10 mouse cellular contexts compared by ENCODE assay signal in genomic region chr3:83768293-83769035, GRCm38 (mm10). TPM values are rescaled to one million over a fixed set of nuclear protein-coding genes. Genes with fewer than 3 reads are reported as not detected.
DNase-seq lines count a peak whose midpoint lies in the region; ATAC-seq lines count a peak whose summit lies in the region.
"Had no signal": no experiment of that assay in that cellular context is flagged by ENCODE, and none has a peak within 500 bp of the region (broad histone marks: within the 10 kb centered on the region; RNA-seq: fewer than 3 reads in every experiment).

No protein-coding gene starts in this region.

- no peaks in the 10 kb centered on the region for H3K9me3 ChIP-seq in heart, embryonic 12.5 days (replicated peaks)
- no peaks in the 10 kb centered on the region for H3K9me3 ChIP-seq in forebrain, embryonic 16.5 days (ENCODE audit: control insufficient read depth, low read length)
- no peaks in the 10 kb centered on the region for H3K9me3 ChIP-seq in midbrain, embryonic 10.5 days (replicated peaks)

- peak overlapping the region; percentile 28 for H3K4me3 ChIP-seq in heart, embryonic 12.5 days
- peak overlapping the region; percentile 18 for H3K4me3 ChIP-seq in forebrain, embryonic 16.5 days (replicated peaks; ENCODE audit: low read length)
- H3K4me3 ChIP-seq in midbrain, embryonic 10.5 days: peak overlapping the region; percentile 81
- H3K4me3 ChIP-seq: myocyte had no signal

- no peak for DNase-seq in heart, adult 9 months (ENCODE audit: low spot score in 2 of 2)
- peak; percentile 48 for DNase-seq in embryo, embryonic 10.5 days (ENCODE audit: low spot score)
- DNase-seq in midbrain, embryonic 10.5 days (ENCODE audit: low spot score): peak; percentile 48
- no peak for DNase-seq in thymus, adult 18-20 months
- DNase-seq in cerebellum, adult 8-10 months: no peak
- DNase-seq: cerebellum, adult 11 months had no signal

- H3K27ac ChIP-seq in heart, embryonic 12.5 days (ENCODE audit: poor library complexity, severe bottlenecking): no peak overlapping the region
- no peak overlapping the region for H3K27ac ChIP-seq in forebrain, embryonic 16.5 days (ENCODE audit: low read length)
- H3K27ac ChIP-seq in midbrain, embryonic 10.5 days (replicated peaks): peak overlapping the region; percentile 94

- H3K4me1 ChIP-seq in heart, embryonic 12.5 days (replicated peaks): peaks cover 9% of the 10 kb centered on the region
- peaks cover 40% of the 10 kb centered on the region for H3K4me1 ChIP-seq in forebrain, embryonic 16.5 days (replicated peaks; ENCODE audit: control insufficient read depth, insufficient read depth, low read length)
- H3K4me1 ChIP-seq in midbrain, embryonic 10.5 days: peaks cover 65% of the 10 kb centered on the region

- peak overlapping the region; percentile 34 for H3K4me2 ChIP-seq in heart, embryonic 12.5 days
- peak overlapping the region; percentile 97 for H3K4me2 ChIP-seq in forebrain, embryonic 16.5 days (ENCODE audit: low read length)

- no peaks in the 10 kb centered on the region for H3K36me3 ChIP-seq in heart, embryonic 12.5 days
- no peaks in the 10 kb centered on the region for H3K36me3 ChIP-seq in forebrain, embryonic 16.5 days (ENCODE audit: control insufficient read depth, insufficient read depth)
- H3K36me3 ChIP-seq in midbrain, embryonic 10.5 days: peaks cover 44% of the 10 kb centered on the region

- no peak for ATAC-seq in heart, embryonic 12.5 days (ENCODE audit: insufficient number of reproducible peaks, low FRiP score)
- ATAC-seq in forebrain, embryonic 16.5 days: no peak
- ATAC-seq in megakaryocyte progenitor cell, adult 5-6 weeks (replicated peaks; ENCODE audit: poor library complexity): no peak

- no peak overlapping the region for H3K9ac ChIP-seq in heart, embryonic 12.5 days
- peak overlapping the region; percentile 22; the same call in 1 of the 2 replicates for H3K9ac ChIP-seq in forebrain, embryonic 16.5 days (replicated peaks; ENCODE audit: low read depth, low read length)

- peaks cover 41% of the 10 kb centered on the region for H3K27me3 ChIP-seq in heart, embryonic 12.5 days (replicated peaks)
- 0 out of 2 replicates have a peak, but pooled peaks cover 3% of the 10 kb centered on the region for H3K27me3 ChIP-seq in forebrain, embryonic 16.5 days (replicated peaks; ENCODE audit: control insufficient read depth, insufficient read depth, low read length)
- H3K27me3 ChIP-seq in midbrain, embryonic 10.5 days (ENCODE audit: low read depth, poor library complexity, severe bottlenecking): peaks cover 17% of the 10 kb centered on the region

- WGBS in heart, embryonic 12.5 days: 46% methylated on average over 11 of the region's 11 CpGs
- 10% methylated on average over 11 of the region's 11 CpGs for WGBS in forebrain, embryonic 16.5 days
- 20% methylated on average over 11 of the region's 11 CpGs for WGBS in midbrain, embryonic 10.5 days

RNA-seq across cellular contexts. Expression of gene Sfrp2, which starts 2.3 kb away (rescaled TPM):
- 141 and 179 TPM in 2 replicates for polyA plus RNA-seq in heart, embryonic 12.5 days (2016; fragmentation: Nextera tagmentation; extraction: Ambion mirVana)
- polyA plus RNA-seq in forebrain, embryonic 16.5 days (2015; fragmentation: Nextera tagmentation; extraction: Ambion mirVana): 33.4 and 44.9 TPM in 2 replicates
- 129 and 187 TPM in 2 replicates for polyA plus RNA-seq in midbrain, embryonic 10.5 days (2016; fragmentation: Nextera tagmentation; extraction: Ambion mirVana)
- total RNA-seq in megakaryocyte progenitor cell, adult 5-6 weeks (2015): not detected in 2 replicates
- total RNA-seq in megakaryocyte progenitor cell, adult 5-6 weeks (2017): not detected in 2 replicates

Comparison
In these comparisons a context has a peak if more than half of its experiments do, and no peak if none do; other contexts are left out.
1. H3K4me3 ChIP-seq: peak in every context shown above with its lines; median percentile 81 in midbrain, embryonic 10.5 days; 28 in heart, embryonic 12.5 days; 18 in forebrain, embryonic 16.5 days.
2. DNase-seq: peak in embryo, embryonic 10.5 days (single experiment) and midbrain, embryonic 10.5 days (single experiment); none in heart, adult 9 months (0 of 2), thymus, adult 18-20 months (0 of 2) and cerebellum, adult 8-10 months (single experiment).